Mouse (Mus musculus): ENCODE data around the gene Dennd4a. TPM values are rescaled to one million over a fixed set of nuclear protein-coding genes. Genes with fewer than 3 reads are reported as not detected.

Gene Dennd4a
- 83.5 TPM for polyA plus RNA-seq (2015; fragmentation: Illumina TruSeq; extraction: RNeasy Lipid Tissue Mini Kit (QIAGEN cat#74804); ENCODE audit: insufficient read depth, low replicate concordance)

DNA sequence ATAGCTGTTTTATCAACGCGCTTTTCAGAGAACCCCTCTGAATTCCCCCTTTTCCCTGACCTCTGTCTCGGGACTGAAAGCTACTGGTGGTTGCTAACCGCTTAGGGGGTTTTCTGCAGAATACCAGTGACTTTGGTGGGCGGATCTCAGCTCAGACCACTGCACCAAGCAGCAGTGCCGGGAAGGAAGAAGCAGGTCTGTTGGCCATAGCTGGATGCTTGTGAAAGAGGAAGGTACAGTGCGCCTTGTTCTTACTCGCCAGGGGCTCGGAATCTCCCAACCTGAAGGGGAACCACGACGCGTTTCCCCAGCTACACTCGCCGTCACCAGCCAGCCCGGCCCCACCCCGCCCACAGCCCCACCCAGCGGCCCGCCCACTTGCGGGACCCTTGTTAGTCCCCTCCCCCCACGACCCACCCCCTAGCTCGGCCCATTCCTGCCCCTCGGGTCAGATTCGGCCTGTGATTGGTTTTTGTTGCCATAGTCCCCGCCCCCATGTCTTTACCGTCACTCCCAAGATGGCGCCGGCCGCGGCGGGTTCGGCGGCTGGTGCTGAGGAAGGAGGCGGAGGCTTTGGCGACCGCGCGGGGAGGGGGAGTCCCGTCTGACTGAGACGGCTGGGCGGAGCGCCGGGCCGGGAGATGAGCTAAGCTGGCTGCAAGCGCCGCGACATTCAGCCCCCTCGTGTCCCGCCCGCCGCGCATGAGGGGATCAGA, at the start of gene Dennd4a:
Dennd4a (plus strand) TSS at position 519 of the 716 bp plus-strand sequence.

DNA sequence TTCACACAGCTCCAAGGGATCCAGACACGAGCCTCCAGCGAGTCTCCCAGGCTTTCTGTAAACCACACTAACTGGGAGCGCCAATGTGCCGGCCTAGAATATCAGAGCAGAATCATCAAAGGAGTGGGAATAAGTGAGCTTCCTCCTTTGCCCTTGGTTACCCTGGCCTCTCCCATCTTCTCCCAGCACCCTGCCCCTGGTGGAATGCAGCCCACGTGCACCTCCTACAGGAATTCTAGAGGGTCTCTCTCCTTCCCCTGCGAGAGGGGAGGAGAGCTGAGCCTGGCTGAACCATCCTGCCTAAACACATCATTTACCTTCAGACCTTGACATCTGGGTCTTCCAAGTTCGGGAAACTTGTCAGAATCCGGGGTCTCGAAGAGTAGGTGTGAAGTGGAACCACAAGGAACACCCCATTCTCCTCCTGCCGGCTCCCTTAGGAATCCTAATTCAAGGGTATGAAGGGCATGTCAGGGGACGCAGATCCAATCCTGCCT, 140.1 kb downstream of the Dennd4a start, which contains the start of gene Slc24a1:
Slc24a1 (minus strand) TSS at position 447 of the 497 bp plus-strand sequence.

DNA sequence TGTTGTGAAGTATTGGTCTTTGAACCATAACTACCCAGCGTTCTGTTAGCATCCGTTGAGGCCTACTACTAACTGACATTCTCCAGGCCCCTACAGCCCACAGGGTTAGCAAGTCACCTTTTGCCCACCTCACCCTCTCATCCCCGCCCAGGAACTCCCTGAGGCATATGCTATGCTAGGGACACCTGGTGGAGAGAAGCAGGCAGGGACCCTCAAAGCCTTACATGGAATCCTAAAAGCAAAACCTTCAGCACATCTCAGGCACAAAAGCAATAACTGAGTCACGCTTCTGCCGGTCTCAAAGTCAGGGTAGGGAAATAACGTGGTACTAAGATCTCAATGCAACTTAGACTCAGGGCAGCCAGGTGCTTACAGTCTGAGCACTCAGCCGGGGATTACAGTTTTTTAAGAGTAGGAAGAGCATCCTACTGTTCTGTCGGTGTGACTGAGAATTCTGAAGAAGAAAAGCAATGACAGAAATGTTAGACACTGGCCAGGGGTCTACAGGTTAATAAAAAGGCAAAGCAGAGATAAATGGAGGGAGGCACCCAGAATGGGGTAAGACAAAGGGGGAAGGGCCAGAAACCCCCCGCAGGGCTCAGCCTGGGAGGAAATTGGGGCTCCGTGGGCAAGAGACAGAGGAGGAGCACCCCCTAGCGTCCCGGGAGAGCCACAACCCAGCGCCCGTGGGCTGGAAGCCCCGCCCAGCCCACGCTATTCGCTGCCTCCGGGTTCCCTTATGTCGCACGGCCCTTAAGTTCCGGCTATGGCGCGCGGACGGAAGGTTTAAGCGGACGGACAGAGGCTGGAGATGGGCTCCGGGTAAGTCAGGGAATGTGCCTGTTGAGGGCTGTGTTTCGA, 149.2 kb downstream of the Dennd4a start, which contains the start of gene Ints14:
Ints14 (plus strand) TSS at position 789 of the 861 bp plus-strand sequence.

Other genes starting within 250 kb of the Dennd4a start
- 264 TPM for gene Rab11a, start 73.6 kb upstream of the Dennd4a start, polyA plus RNA-seq (2015; fragmentation: Illumina TruSeq; extraction: RNeasy Lipid Tissue Mini Kit (QIAGEN cat#74804); ENCODE audit: insufficient read depth, low replicate concordance)
- gene Slc24a1, start 140.3 kb downstream of the Dennd4a start, polyA plus RNA-seq (2015; fragmentation: Illumina TruSeq; extraction: RNeasy Lipid Tissue Mini Kit (QIAGEN cat#74804); ENCODE audit: insufficient read depth, low replicate concordance) = 0.04 TPM
- gene Ints14, start 149.6 kb downstream of the Dennd4a start, polyA plus RNA-seq (2015; fragmentation: Illumina TruSeq; extraction: RNeasy Lipid Tissue Mini Kit (QIAGEN cat#74804); ENCODE audit: insufficient read depth, low replicate concordance) = 30.2 TPM
- gene Hacd3, start 210.4 kb downstream of the Dennd4a start, polyA plus RNA-seq (2015; fragmentation: Illumina TruSeq; extraction: RNeasy Lipid Tissue Mini Kit (QIAGEN cat#74804); ENCODE audit: insufficient read depth, low replicate concordance) = 58.6 TPM
- gene Dpp8, start 221.1 kb downstream of the Dennd4a start, polyA plus RNA-seq (2015; fragmentation: Illumina TruSeq; extraction: RNeasy Lipid Tissue Mini Kit (QIAGEN cat#74804); ENCODE audit: insufficient read depth, low replicate concordance) = 120 TPM

Measured in spleen, adult 10 weeks (tissue).